Mouse (Mus musculus) layer of hippocampus, adult 6 months (tissue): ENCODE measurements around the gene Rps6kl1. TPM values are rescaled to one million over a fixed set of nuclear protein-coding genes. Genes with fewer than 3 reads are reported as not detected.

Source experiments
- long read RNA-seq, 2 experiments: library from polyadenylated mRNA; unstranded; transcript quantifications; one replicate each; pipeline ENCODE4 v2.0.0; 2019 to 2020
- polyA plus RNA-seq: library from polyadenylated mRNA; unstranded; fragments of <200 nt; fragmentation: Nextera tagmentation; gene quantifications from 2 replicates; pipeline ENCODE4 v1.2.3, GENCODE M21; 2021

The Rps6kl1 gene
- 18.8 and 18.9 TPM in 2 replicates for polyA plus RNA-seq
- long read RNA-seq, experiment 1, transcript Rps6kl1-202 (11 exons, 2,881 nt), result major isoform, 20 of 54 reads
- long read RNA-seq, experiment 1, partial matches to known transcripts, result 14 of 54 reads
- long read RNA-seq, experiment 1, other reads (novel, unspliced or antisense), result 20 of 54 reads
- long read RNA-seq, experiment 2, transcript Rps6kl1-202 (11 exons, 2,881 nt), result major isoform, 245 of 368 reads
- long read RNA-seq, experiment 2, partial matches to known transcripts, result 8 of 368 reads
- long read RNA-seq, experiment 2, other reads (novel, unspliced or antisense), result 115 of 368 reads

GRCm38 (mm10) chr12:85151002-85151774 is at the start of gene Rps6kl1:
TSS of gene Rps6kl1 (minus strand) at chr12:85151264.

GRCm38 (mm10) chr12:85177740-85178239 is 26.7 kb upstream of the Rps6kl1 start, which contains the start of gene Pgf:
TSS of gene Pgf (minus strand) at chr12:85177790.

GRCm38 (mm10) chr12:85110698-85111592 is 40.1 kb downstream of the Rps6kl1 start, which contains the start of the genes Prox2 and Dlst:
TSS of gene Prox2 (minus strand) at chr12:85110759.
TSS of gene Dlst (plus strand) at chr12:85110833.

Other genes with a start within 250 kb of the Rps6kl1 start
- gene Fcf1, start 180.4 kb downstream of the Rps6kl1 start, polyA plus RNA-seq, result 60.9 and 71.6 TPM in 2 replicates
- gene Arel1, start 180.4 kb downstream of the Rps6kl1 start, polyA plus RNA-seq, result 13.1 TPM in 2 replicates
- 13.2 and 14.0 TPM in 2 replicates for gene Ylpm1, start 154.9 kb downstream of the Rps6kl1 start, polyA plus RNA-seq
- 1.4 and 2.0 TPM in 2 replicates for gene Prox2, start 40.5 kb downstream of the Rps6kl1 start, polyA plus RNA-seq
- 45.9 and 50.4 TPM in 2 replicates for gene Dlst, start 40.4 kb downstream of the Rps6kl1 start, polyA plus RNA-seq
- gene Pgf, start 26.5 kb upstream of the Rps6kl1 start, polyA plus RNA-seq, result 6.7 and 6.9 TPM in 2 replicates
- gene Eif2b2, start 68.2 kb upstream of the Rps6kl1 start, polyA plus RNA-seq, result 65.5 and 76.9 TPM in 2 replicates
- gene Mlh3, start 119.3 kb upstream of the Rps6kl1 start, polyA plus RNA-seq, result 5.9 and 6.6 TPM in 2 replicates
- 68.8 and 70.2 TPM in 2 replicates for gene Acyp1, start 137.2 kb upstream of the Rps6kl1 start, polyA plus RNA-seq
- gene Zc2hc1c, start 137.3 kb upstream of the Rps6kl1 start, polyA plus RNA-seq, result 0.89 and 1.4 TPM in 2 replicates
- gene Nek9, start 188.1 kb upstream of the Rps6kl1 start, polyA plus RNA-seq, result 2.8 TPM in 2 replicates
- 124 and 153 TPM in 2 replicates for gene Tmed10, start 223.6 kb upstream of the Rps6kl1 start, polyA plus RNA-seq